ENCODE assay signal across 8 mouse cellular contexts in genomic region chr3:152111081-152111480, GRCm38 (mm10). TPM values are rescaled to one million over a fixed set of nuclear protein-coding genes. Genes with fewer than 3 reads are reported as not detected.
A peak's percentile ranks its signal among the peaks of the same experiment; 100 is the strongest.
DNase-seq lines count a peak whose midpoint lies in the region; ATAC-seq lines count a peak whose summit lies in the region.

No protein-coding gene starts in this region.

- H3K36me3 ChIP-seq in intestine, embryonic 14.5 days (ENCODE audit: control insufficient read depth, insufficient read depth, low read length) = no peaks in the 10 kb centered on the region
- no peaks in the 10 kb centered on the region for H3K36me3 ChIP-seq in midbrain, embryonic 12.5 days

- H3K4me3 ChIP-seq in intestine, embryonic 14.5 days (ENCODE audit: low read depth, low read length) = no peak overlapping the region
- no peak overlapping the region for H3K4me3 ChIP-seq in midbrain, embryonic 12.5 days

- ATAC-seq in intestine, embryonic 14.5 days (replicated peaks; ENCODE audit: low FRiP score, low TSS enrichment, low read depth) = peak; percentile 21; the same call in 1 of the 2 replicates
- ATAC-seq in midbrain, embryonic 12.5 days (ENCODE audit: low FRiP score, low read depth) = peak; percentile 7; the same call in 1 of the 2 replicates

- H3K9me3 ChIP-seq in intestine, embryonic 14.5 days (ENCODE audit: control insufficient read depth, low read length) = no peaks in the 10 kb centered on the region
- no peaks in the 10 kb centered on the region for H3K9me3 ChIP-seq in midbrain, embryonic 12.5 days

- 0 out of 2 replicates have a peak, but pooled peaks cover 4% of the 10 kb centered on the region for H3K27me3 ChIP-seq in intestine, embryonic 14.5 days (replicated peaks; ENCODE audit: control insufficient read depth, insufficient read depth, low read length)
- peaks cover 38% of the 10 kb centered on the region for H3K27me3 ChIP-seq in midbrain, embryonic 12.5 days

- peaks cover 26% of the 10 kb centered on the region for H3K4me1 ChIP-seq in intestine, embryonic 14.5 days (replicated peaks; ENCODE audit: control insufficient read depth, insufficient read depth, low read length)
- H3K4me1 ChIP-seq in midbrain, embryonic 12.5 days = peaks cover 23% of the 10 kb centered on the region

- H3K27ac ChIP-seq in intestine, embryonic 14.5 days (ENCODE audit: low read depth) = no peak overlapping the region
- H3K27ac ChIP-seq in midbrain, embryonic 12.5 days (replicated peaks) = no peak overlapping the region

- WGBS in intestine, embryonic 14.5 days = 15% methylated on average over 9 of the region's 9 CpGs
- 19% methylated on average over 9 of the region's 9 CpGs for WGBS in midbrain, embryonic 12.5 days

- DNase-seq in 3134 (ENCODE audit: extremely low read depth, insufficient read length, low spot score) = peak; percentile 55
- DNase-seq in adrenal gland, adult (ENCODE audit: inconsistent age in 2 of 2, low spot score in 1 of 2) = peak; percentile 81 to 94
- peak; percentile 88 for DNase-seq in embryo, embryonic 10.5 days (ENCODE audit: low spot score)
- peak; percentile 78 for DNase-seq in gastrocnemius, postnatal 14 days
- peak; percentile 82 for DNase-seq in intestine, embryonic 14.5 days (ENCODE audit: low spot score)
- DNase-seq in left cerebral cortex, postnatal 25 days (ENCODE audit: low spot score in 2 of 2) = peak; percentile 82 to 90
- peak; percentile 28 to 51 for DNase-seq in spleen, postnatal 36 days (ENCODE audit: low spot score in 2 of 2)

- intact Hi-C loops in gastrocnemius, postnatal 14 days (cut with DNase I; ENCODE audit: low total_unique reads) = loop anchor here (5.0 kb wide), 2 partner anchors 86 to 106 kb away; no protein-coding TSS in a partner anchor
- intact Hi-C loops in left cerebral cortex, postnatal 25 days (cut with DNase I) = loop anchor here (2.0 kb wide), 2 partner anchors 82 to 100 kb away; partner anchors contain the start of genes Dnajb4 and Fubp1

- no peak overlapping the region for H3K4me2 ChIP-seq in intestine, embryonic 14.5 days (ENCODE audit: low read length)
- H3K4me2 ChIP-seq in midbrain, embryonic 12.5 days (replicated peaks) = no peak overlapping the region

- H3K9ac ChIP-seq in intestine, embryonic 14.5 days (ENCODE audit: low read length) = no peak overlapping the region
- no peak overlapping the region for H3K9ac ChIP-seq in midbrain, embryonic 12.5 days (replicated peaks)

RNA-seq across cellular contexts. Expression of gene Gipc2, which starts 54.9 kb away (rescaled TPM):
- 1 to 10 TPM in 1 of 2 experiments, under 1 TPM in 1; 0.82 to 1.1 TPM for total RNA-seq in gastrocnemius, postnatal 14 days (2021)
- 96.5 and 103 TPM in 2 replicates for polyA plus RNA-seq in intestine, embryonic 14.5 days (2014; fragmentation: Nextera tagmentation; extraction: Ambion mirVana)
- total RNA-seq in left cerebral cortex, postnatal 25 days (2021) = 1 to 10 TPM; 1.8 to 5.8 TPM
- 1.5 and 2.4 TPM in 2 replicates for polyA plus RNA-seq in midbrain, embryonic 12.5 days (2016; fragmentation: Nextera tagmentation; extraction: Ambion mirVana)
